Mouse (Mus musculus) kidney, adult 18-20 months (tissue): Measurements from ENCODE around the gene Impad1.

Experiments used
- DNase-seq: peaks from one replicate; pipeline ENCODE4 v3.0.0; 2021

Impad1 gene

GRCm38 (mm10) chr4:4792992-4793834 is at the start of gene Impad1:
Gene Impad1, minus strand, starts transcription at chr4:4793355.
- DNase-seq = peak; percentile 92

- DNase-seq = no peak
These were observed 47.0 kb upstream of the Impad1 start for GRCm38 (mm10) chr4:4840145-4840544.

GRCm38 (mm10) chr4:4833789-4834295 is 40.7 kb upstream of the Impad1 start:
- DNase-seq = no peak

- DNase-seq = no peak
These were observed 35.0 kb upstream of the Impad1 start for GRCm38 (mm10) chr4:4828131-4828530.

- no peak for DNase-seq
These were observed 29.0 kb upstream of the Impad1 start for GRCm38 (mm10) chr4:4822119-4822518.

GRCm38 (mm10) chr4:4792141-4792991 is 789 bp downstream of the Impad1 start:
- DNase-seq = peak; percentile 72

- DNase-seq = no peak
These were observed 2.0 kb downstream of the Impad1 start for GRCm38 (mm10) chr4:4791180-4791579.

GRCm38 (mm10) chr4:4785169-4785568 is 8.0 kb downstream of the Impad1 start:
- DNase-seq = no peak

- DNase-seq = no peak
These were observed 8.8 kb downstream of the Impad1 start for GRCm38 (mm10) chr4:4784305-4784704.

- no peak for DNase-seq
These were observed 9.5 kb downstream of the Impad1 start for GRCm38 (mm10) chr4:4783686-4783957.

GRCm38 (mm10) chr4:4782882-4783685 is 10.1 kb downstream of the Impad1 start:
- no peak for DNase-seq

- no peak for DNase-seq
These were observed 13.8 kb downstream of the Impad1 start for GRCm38 (mm10) chr4:4779265-4779770.

GRCm38 (mm10) chr4:4771523-4772114 is 21.5 kb downstream of the Impad1 start:
- DNase-seq = no peak

- DNase-seq = no peak
These were observed 27.3 kb downstream of the Impad1 start for GRCm38 (mm10) chr4:4765806-4766205.

- no peak for DNase-seq
These were observed 34.8 kb downstream of the Impad1 start for GRCm38 (mm10) chr4:4758376-4758775.

GRCm38 (mm10) chr4:4729427-4729826 is 63.7 kb downstream of the Impad1 start:
- DNase-seq = no peak

- no peak for DNase-seq
These were observed 66.8 kb downstream of the Impad1 start for GRCm38 (mm10) chr4:4726241-4726776.

GRCm38 (mm10) chr4:4723821-4724220 is 69.3 kb downstream of the Impad1 start:
- DNase-seq = no peak

- no peak for DNase-seq
These were observed 71.1 kb downstream of the Impad1 start for GRCm38 (mm10) chr4:4722081-4722480.

- no peak for DNase-seq
These were observed 75.3 kb downstream of the Impad1 start for GRCm38 (mm10) chr4:4717763-4718347.
